1 mouse cellular context compared by ENCODE assay signal in the genomic region with DNA sequence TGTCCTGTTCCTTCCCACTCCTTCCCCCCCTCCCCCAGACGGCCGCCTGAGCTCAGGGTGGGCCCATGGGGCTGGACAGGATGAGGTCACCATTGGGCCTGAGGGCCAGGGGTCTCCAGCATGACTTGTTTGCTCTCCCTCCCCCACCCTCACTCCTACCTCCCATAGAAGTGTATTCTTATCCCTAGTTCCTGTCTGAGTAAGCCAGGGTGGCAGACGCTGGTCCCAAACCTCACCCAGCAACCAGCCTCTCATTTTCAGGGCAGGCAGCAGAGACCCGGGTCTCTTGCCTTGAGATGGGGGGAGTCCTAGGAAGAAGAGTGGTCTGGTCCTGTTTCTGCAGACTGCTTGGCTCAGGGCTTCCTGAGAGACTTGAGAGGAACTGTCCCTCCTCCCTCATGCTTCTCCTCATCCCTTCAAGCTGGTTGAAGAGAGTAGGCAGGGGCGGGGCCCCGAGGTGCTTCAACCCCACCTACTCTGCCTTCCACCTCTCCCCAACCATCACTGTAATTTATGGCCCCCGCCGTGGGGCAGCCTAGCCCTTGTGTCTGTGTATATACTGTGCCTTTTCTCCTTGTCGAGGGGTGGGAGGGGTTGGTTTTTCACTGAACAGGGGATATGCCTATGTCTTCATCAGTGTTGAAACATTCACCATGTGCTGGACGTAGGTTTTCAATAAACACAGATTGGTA.
TF ChIP-seq lines count a peak whose summit lies in the region.

No protein-coding gene starts in this region.

TF ChIP-seq in CH12.LX, 34 proteins besides CTCF, POLR2A, EP300 and RAD21 (continued from another document):
- TF ChIP-seq JUN (IDR thresholded peaks at IDR 0.05; ENCODE audit: insufficient read depth, low read depth, low read length) (no peak), CHD2 (IDR thresholded peaks at IDR 0.05; ENCODE audit: low read length) (peak; percentile 43; the same call in 1 of the 2 replicates)
TF ChIP-seq in CH12.LX: peak in this region for 3.
